11 mouse cellular contexts compared by ENCODE assay signal in genomic region chr16:94180122-94180870, GRCm38 (mm10).
DNase-seq lines count a peak whose midpoint lies in the region; ATAC-seq lines count a peak whose summit lies in the region.
"Had no signal": no experiment of that assay in that cellular context is flagged by ENCODE, and none has a peak within 500 bp of the region (broad histone marks: within the 10 kb centered on the region; RNA-seq: fewer than 3 reads in every experiment).

No protein-coding gene starts in this region.

- peak; percentile 32; the same call in 1 of the 2 replicates for ATAC-seq in kidney, embryonic 16.5 days (ENCODE audit: low FRiP score, low TSS enrichment)
- ATAC-seq in kidney, embryonic 14.5 days (ENCODE audit: low FRiP score, low TSS enrichment), result no peak
- no peak for ATAC-seq in hindbrain, embryonic 15.5 days (ENCODE audit: low FRiP score, low read depth)
- ATAC-seq in neural tube, embryonic 13.5 days (ENCODE audit: low read depth), result peak; percentile 64; the same call in 1 of the 2 replicates
- ATAC-seq: liver, postnatal 0 days had no signal

- H3K9me3 ChIP-seq in kidney, embryonic 16.5 days (ENCODE audit: low read length), result no peaks in the 10 kb centered on the region
- no peaks in the 10 kb centered on the region for H3K9me3 ChIP-seq in kidney, embryonic 14.5 days (ENCODE audit: control insufficient read depth, low read length)
- H3K9me3 ChIP-seq in forebrain, embryonic 10.5 days, result no peaks in the 10 kb centered on the region
- H3K9me3 ChIP-seq in hindbrain, embryonic 15.5 days, result no peaks in the 10 kb centered on the region
- H3K9me3 ChIP-seq in neural tube, embryonic 13.5 days, result no peaks in the 10 kb centered on the region
- H3K9me3 ChIP-seq: embryonic facial prominence, embryonic 12.5 days had no signal

- H3K4me3 ChIP-seq in kidney, embryonic 16.5 days (ENCODE audit: low read length), result no peak overlapping the region
- no peak overlapping the region for H3K4me3 ChIP-seq in kidney, embryonic 14.5 days (ENCODE audit: low read length)
- H3K4me3 ChIP-seq in forebrain, embryonic 10.5 days, result peak overlapping the region; percentile 32
- no peak overlapping the region for H3K4me3 ChIP-seq in hindbrain, embryonic 15.5 days
- H3K4me3 ChIP-seq in neural tube, embryonic 13.5 days, result no peak overlapping the region
- H3K4me3 ChIP-seq: embryonic facial prominence, embryonic 12.5 days had no signal

- H3K9ac ChIP-seq in kidney, embryonic 16.5 days (replicated peaks; ENCODE audit: low read length), result no peak overlapping the region
- H3K9ac ChIP-seq in kidney, embryonic 14.5 days (ENCODE audit: low read depth, low read length), result no peak overlapping the region
- H3K9ac ChIP-seq in hindbrain, embryonic 15.5 days, result no peak overlapping the region
- no peak overlapping the region for H3K9ac ChIP-seq in neural tube, embryonic 13.5 days
- H3K9ac ChIP-seq: embryonic facial prominence, embryonic 12.5 days; liver, postnatal 0 days had no signal

- no peak overlapping the region for H3K4me2 ChIP-seq in kidney, embryonic 16.5 days (replicated peaks; ENCODE audit: low read depth, low read length)
- no peak overlapping the region for H3K4me2 ChIP-seq in kidney, embryonic 14.5 days (replicated peaks; ENCODE audit: low read depth, low read length)
- peak overlapping the region; percentile 31; the same call in 1 of the 2 replicates for H3K4me2 ChIP-seq in hindbrain, embryonic 15.5 days
- H3K4me2 ChIP-seq in neural tube, embryonic 13.5 days, result peak overlapping the region; percentile 27

- H3K4me1 ChIP-seq in kidney, embryonic 16.5 days (ENCODE audit: insufficient read depth, low read length), result peaks cover 15% of the 10 kb centered on the region
- 0 out of 2 replicates have a peak, but pooled peaks cover 4% of the 10 kb centered on the region for H3K4me1 ChIP-seq in kidney, embryonic 14.5 days (ENCODE audit: control insufficient read depth, insufficient read depth, low read length)
- peaks cover 52% of the 10 kb centered on the region for H3K4me1 ChIP-seq in forebrain, embryonic 10.5 days
- H3K4me1 ChIP-seq in hindbrain, embryonic 15.5 days (replicated peaks), result peaks cover 19% of the 10 kb centered on the region
- H3K4me1 ChIP-seq in neural tube, embryonic 13.5 days (replicated peaks), result peaks cover 25% of the 10 kb centered on the region

- peaks cover 10% of the 10 kb centered on the region for H3K27me3 ChIP-seq in kidney, embryonic 16.5 days (ENCODE audit: insufficient read depth, low read length)
- H3K27me3 ChIP-seq in kidney, embryonic 14.5 days (ENCODE audit: control insufficient read depth, insufficient read depth, low read length), result no peaks in the 10 kb centered on the region; the same call in 1 of the 2 replicates
- H3K27me3 ChIP-seq in forebrain, embryonic 10.5 days (ENCODE audit: poor library complexity, severe bottlenecking), result peaks cover 100% of the 10 kb centered on the region
- H3K27me3 ChIP-seq in hindbrain, embryonic 15.5 days, result peaks cover 26% of the 10 kb centered on the region
- peaks cover 73% of the 10 kb centered on the region for H3K27me3 ChIP-seq in neural tube, embryonic 13.5 days

- no peaks in the 10 kb centered on the region for H3K36me3 ChIP-seq in kidney, embryonic 16.5 days (ENCODE audit: insufficient read depth, low read length)
- H3K36me3 ChIP-seq in kidney, embryonic 14.5 days (ENCODE audit: control insufficient read depth, insufficient read depth, low read length), result no peaks in the 10 kb centered on the region
- no peaks in the 10 kb centered on the region for H3K36me3 ChIP-seq in forebrain, embryonic 10.5 days (replicated peaks)
- no peaks in the 10 kb centered on the region for H3K36me3 ChIP-seq in hindbrain, embryonic 15.5 days
- no peaks in the 10 kb centered on the region for H3K36me3 ChIP-seq in neural tube, embryonic 13.5 days
- H3K36me3 ChIP-seq: embryonic facial prominence, embryonic 12.5 days had no signal

- no peak overlapping the region for H3K27ac ChIP-seq in kidney, embryonic 16.5 days (ENCODE audit: low read length)
- H3K27ac ChIP-seq in kidney, embryonic 14.5 days (ENCODE audit: low read depth, low read length), result no peak overlapping the region
- peak overlapping the region; percentile 70 for H3K27ac ChIP-seq in forebrain, embryonic 10.5 days
- 0 out of 2 replicates have a peak overlapping the region, but pooled peaks have one; percentile 23 for H3K27ac ChIP-seq in hindbrain, embryonic 15.5 days (replicated peaks)
- H3K27ac ChIP-seq in neural tube, embryonic 13.5 days (replicated peaks), result no peak overlapping the region
- H3K27ac ChIP-seq: embryonic facial prominence, embryonic 12.5 days had no signal

- 51% methylated on average over 12 of the region's 12 CpGs for WGBS in kidney, embryonic 16.5 days
- WGBS in kidney, embryonic 14.5 days, result 47% methylated on average over 12 of the region's 12 CpGs
- WGBS in forebrain, embryonic 10.5 days, result 22% methylated on average over 12 of the region's 12 CpGs
- WGBS in hindbrain, embryonic 15.5 days, result 33% methylated on average over 12 of the region's 12 CpGs
- 35% methylated on average over 12 of the region's 12 CpGs for WGBS in neural tube, embryonic 13.5 days

- peak; percentile 44 for DNase-seq in forebrain, embryonic 10.5 days (ENCODE audit: extremely low spot score, low spot score)
- no peak for DNase-seq in spleen, postnatal 14 days (ENCODE audit: low spot score in 2 of 2)
- DNase-seq in spleen, adult 18-20 months, result no peak
- DNase-seq in ovary, postnatal 10 days (ENCODE audit: low spot score), result no peak
- DNase-seq: B cell, adult 2 months; liver, postnatal 0 days had no signal

Comparison
In these comparisons a context has a peak if more than half of its experiments do, and no peak if none do; other contexts are left out.
1. ATAC-seq: peak in kidney, embryonic 16.5 days (single experiment) and neural tube, embryonic 13.5 days (single experiment); none in kidney, embryonic 14.5 days (single experiment) and hindbrain, embryonic 15.5 days (single experiment).
2. H3K27ac ChIP-seq: peak in forebrain, embryonic 10.5 days (single experiment) and hindbrain, embryonic 15.5 days (single experiment); none in kidney, embryonic 16.5 days (single experiment), kidney, embryonic 14.5 days (single experiment) and neural tube, embryonic 13.5 days (single experiment).
3. H3K4me2 ChIP-seq: peak in hindbrain, embryonic 15.5 days (single experiment) and neural tube, embryonic 13.5 days (single experiment); none in kidney, embryonic 16.5 days (single experiment) and kidney, embryonic 14.5 days (single experiment).